Mouse (Mus musculus): ENCODE measurements around the gene Ppef1.
"Not testable (repeated sequence)": the region's sequence is repeated elsewhere in the genome, so short reads cannot be mapped to it uniquely, and the experiment has no call there.

Ppef1 gene

DNA sequence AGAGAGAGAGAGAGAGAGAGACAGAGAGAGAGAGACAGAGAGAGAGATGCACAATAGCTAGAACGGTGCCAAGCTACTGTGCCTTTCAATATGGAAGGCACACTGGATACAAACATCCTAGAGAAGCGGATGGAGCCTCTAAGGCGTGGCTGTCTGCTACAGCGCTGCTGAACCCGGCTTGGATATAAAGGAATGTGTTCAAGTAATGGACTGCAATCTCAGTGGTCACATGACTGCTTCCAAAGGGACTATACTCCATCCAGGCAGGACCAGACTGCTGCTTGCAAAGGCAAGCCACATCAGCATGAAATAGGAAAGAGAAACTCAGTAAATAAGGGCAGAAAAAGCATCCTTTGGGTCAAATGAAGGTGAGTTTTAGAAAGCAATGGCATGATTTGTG is at the start of gene Ppef1:
TSS of gene Ppef1 (minus strand) at position 116 of the 400 bp plus-strand sequence.
- DNase-seq = no peak

DNA sequence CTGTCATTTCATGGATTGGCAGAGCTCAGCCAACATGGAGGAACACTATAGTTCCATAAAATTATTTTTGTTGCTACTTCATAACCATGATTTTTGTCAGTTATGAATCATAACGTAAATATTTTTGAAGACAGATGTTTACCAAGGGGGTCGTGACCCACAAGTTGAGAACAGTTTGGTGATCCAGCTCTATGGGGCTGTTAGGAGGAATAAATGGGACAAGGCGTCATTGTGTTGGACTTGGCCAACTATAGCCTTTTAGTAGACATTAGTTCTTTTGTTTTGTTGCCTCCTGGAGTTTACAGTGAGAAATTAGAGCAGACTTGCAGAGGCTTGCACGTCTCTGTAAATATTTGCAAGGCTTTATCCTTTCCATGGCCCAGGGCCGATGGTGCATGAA is 46.7 kb upstream of the Ppef1 start:
- DNase-seq = no peak

DNA sequence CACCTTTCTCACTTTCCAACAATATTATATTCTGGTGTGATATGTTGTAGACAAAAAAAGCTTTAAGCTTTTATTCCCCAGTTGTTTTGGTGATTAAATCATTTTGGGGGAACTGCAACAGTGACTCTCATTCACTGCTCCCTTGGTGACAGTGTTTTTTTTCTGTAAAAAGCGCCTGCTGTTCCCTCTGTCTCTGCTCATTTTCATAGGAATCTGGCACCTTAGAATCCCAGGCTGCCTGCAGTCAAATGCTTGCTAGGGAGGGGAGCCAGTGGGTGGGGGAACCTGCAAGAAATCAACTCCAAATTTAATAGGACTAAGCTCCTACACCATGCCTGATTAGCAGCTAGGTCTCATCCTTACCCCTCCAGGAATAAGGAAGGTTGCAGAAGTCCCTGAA is 37.5 kb upstream of the Ppef1 start:
- no peak for DNase-seq

DNA sequence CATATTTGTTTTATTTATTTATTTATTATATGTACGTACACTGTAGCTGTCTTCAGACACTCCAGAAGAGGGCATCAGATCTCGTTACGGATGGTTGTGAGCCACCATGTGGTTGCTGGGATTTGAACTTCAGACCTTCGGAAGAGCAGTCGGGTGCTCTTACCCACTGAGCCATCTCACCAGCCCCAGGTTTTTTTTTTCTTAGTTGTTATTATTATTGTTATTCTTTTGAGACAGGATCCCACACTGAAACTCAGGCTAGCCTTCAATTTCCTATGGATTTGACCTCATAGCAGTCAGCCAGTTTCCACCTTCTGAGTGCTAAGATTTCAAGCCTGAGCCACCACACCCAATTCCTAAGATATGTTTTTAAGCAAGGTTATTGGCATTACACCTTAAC is 34.1 kb upstream of the Ppef1 start:
- DNase-seq = not testable (repeated sequence)

DNA sequence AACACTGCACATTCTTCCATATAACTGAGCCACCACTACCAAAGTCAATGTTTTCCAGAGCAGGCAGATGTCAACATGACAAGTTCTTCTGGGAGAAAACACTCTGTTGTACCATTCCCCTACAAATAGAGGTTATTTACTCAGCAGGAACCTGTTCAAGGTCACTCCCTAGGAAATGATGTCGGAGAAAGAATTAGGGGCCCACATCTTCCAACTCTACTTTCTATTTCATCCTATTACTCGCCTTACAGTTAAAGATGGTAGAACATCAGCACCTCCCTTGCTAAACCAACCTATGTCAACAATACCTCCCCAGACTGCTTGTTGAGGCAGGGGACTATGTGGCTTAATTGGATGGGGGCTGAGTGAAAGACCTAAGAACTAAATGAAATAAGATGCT is 32.1 kb upstream of the Ppef1 start, which contains the start of gene Rs1:
TSS of gene Rs1 (plus strand) at position 301 of the 400 bp plus-strand sequence.
- DNase-seq = no peak

DNA sequence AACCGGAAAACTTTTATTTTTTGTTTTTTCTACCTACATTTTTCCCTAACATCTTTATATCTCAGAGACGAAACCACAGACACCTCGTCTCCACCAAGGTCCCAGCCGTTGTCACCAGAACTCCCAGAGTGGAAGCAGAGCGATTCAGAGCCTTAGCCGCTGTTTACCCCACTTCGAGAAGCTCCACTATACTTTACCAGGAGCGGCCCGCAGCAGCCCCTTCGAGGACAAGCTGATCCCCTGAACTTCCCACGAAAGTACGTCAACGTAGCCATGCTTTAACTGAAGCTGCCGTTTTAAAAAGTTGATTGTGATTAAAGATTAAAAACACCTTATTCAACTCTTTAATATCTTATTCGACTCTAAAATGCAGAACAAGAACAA is 30.7 kb upstream of the Ppef1 start:
- no peak for DNase-seq

DNA sequence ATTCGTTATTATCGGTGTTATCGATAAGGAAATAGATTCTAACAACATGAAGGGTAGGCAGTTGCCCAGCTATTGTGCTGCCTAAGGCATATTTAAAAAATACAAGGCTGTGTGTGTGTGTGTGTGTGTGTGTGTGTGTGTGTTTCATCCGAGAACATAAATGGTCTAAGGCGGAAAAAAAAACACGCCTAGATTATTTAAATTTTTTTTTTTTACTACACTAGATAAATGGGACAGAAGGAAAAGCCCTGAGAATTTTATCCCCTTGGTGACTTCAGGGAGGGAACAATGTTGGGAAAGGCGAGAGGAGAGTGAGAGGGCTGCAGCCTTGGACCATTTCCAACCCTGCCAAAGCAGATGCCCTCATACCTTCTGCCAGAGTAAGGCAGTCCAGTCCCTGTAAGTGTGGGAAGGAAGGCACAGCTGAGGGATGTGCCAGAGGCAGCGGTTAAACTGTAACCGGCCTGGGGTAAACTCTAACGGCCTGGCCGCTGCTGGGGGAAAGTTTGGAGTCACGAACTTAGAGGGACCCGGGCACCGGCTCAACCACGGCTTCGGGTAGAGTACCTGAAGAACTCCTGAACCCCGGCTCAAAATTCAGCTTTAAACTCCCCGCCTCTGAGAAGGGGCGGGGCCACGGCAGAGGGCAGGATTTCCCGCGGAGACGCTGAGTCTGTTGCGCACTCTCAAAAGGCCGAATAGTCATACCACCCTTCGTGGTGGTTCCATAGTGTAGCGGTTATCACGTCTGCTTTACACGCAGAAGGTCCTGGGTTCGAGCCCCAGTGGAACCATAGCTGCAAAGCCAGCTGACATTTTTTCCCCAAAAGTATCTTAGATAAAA is 30.0 kb upstream of the Ppef1 start:
- DNase-seq = peak; percentile 87

DNA sequence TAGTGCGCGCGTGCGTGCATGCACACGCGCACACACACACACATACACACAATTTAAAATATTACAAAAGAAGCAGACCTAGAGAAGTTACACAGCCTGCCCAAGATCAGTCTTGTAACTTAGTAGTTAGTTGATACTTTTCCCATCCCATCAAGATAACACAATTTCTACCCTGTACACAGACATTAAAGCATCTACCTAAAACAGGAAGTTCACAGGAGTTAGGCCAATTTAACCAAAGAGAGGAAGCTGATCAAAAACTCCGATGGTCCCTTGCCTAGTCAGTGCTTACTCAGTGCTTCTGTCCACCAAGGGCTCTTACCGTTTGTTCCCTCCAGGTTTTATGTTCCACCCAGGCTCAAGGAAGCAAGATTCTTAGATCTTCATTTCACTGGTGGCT is 15.2 kb upstream of the Ppef1 start:
- no peak for DNase-seq

DNA sequence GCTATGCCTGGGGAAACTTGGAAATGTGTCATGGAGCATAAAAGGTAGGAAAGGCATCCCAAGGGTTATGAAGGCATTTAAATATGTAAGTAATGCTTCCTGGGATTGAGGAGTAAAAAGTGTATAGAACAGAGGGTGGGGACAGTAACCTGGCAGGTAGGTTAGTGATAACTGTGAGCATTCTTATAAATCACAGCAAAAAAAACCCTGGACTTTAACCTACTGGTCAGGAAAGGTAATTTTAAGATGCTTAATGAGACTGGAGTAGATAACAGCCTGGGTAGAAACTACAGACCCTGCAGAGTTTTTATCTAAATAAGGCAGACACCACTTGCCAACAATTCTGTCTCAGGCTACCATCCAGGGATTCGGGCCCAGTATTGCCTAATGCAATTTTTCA is 13.1 kb upstream of the Ppef1 start:
- DNase-seq = no peak

DNA sequence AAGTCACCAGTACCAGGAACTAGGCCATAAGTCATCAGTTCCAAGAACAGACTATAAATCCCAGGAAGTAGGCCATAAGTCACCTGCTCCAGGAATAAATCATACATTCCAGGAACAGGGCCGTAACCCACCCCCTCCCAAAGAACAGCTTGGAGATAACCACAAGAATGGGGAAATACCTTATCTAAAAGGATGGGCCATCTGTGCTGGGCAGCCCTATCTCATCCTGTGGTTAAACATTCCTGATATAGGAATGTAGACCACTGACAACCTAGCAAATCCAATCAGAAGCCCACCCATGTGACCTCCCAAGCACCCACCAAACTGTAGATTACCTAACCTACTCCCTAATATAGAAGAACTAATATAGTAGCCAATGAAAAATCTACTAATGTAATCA is 9.8 kb upstream of the Ppef1 start:
- no peak for DNase-seq

DNA sequence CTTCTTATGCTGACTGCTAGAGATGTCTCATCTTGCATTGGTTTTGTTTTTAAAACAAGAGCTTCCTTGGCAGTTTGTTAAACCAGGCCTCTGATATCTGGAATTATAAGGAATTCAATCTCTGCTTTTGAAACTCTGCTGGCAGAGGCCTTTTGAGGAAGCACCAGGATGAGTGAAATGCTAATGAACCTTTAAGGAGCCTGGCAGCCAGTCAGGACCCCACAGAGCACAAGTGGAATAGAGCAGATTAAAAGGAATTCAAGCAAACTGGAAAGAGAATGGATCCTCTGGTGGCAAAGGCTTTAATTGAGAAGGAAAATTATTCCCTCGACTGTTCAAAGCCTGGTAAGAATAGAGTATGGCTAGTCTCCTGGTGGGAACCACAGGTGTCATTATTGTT is 36.4 kb downstream of the Ppef1 start:
- DNase-seq = no peak

DNA sequence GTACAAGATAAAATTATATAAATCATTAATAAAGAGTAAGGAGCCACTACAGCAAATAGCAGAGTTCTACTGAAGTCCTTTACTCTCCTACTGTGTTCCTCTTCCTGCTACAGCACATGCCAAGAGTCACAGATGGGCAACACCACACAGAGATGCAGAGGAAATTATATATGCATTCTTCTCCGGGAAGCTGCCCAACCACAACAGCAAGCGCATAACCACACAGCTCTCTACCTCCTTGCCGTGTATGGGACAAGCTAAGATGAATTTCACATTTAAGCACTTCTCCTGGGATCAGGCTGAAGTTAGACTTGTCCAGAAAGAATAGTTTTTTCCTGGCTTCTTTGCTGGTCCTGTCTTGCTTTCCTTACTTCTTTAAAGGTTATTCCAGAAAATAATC is 44.0 kb downstream of the Ppef1 start:
- DNase-seq = peak; percentile 6

DNA sequence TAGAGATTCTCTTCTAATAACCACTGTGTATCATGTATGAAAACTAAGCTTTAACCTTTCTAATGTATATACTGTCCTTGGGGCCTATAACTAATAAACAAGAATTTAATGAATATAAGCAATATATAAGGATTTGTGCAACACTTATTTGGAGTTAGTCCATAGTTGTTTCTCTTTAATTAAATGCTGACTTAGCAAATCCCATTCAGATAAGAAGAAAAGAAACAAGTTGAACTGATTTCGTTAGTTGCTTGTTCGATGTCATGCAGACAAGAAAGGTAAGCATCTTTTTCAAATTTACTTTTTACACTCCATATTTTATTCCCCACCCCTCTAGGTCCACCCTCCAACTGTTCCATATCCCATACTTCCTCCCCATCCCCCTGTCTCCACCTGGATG is 45.5 kb downstream of the Ppef1 start:
- DNase-seq = no peak

DNA sequence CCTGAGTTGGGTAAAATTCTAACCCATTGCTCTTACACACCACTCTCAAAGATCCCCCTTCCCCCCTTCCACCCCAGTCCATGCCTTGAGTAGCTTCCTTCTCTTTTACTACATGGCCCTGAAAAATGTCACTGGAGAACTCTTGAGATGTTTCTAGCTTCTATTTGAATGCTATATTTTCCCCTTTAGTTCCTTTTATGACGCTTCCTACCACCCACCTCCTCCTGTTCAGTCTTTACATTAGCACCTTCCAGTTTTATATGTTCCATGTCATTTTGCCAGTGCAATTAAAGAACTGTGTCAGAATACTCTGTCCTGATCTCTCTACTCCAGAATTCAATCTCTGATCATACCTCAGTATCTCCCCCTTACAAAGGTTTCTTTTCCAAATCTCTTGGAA is 65.6 kb downstream of the Ppef1 start:
- no peak for DNase-seq

DNA sequence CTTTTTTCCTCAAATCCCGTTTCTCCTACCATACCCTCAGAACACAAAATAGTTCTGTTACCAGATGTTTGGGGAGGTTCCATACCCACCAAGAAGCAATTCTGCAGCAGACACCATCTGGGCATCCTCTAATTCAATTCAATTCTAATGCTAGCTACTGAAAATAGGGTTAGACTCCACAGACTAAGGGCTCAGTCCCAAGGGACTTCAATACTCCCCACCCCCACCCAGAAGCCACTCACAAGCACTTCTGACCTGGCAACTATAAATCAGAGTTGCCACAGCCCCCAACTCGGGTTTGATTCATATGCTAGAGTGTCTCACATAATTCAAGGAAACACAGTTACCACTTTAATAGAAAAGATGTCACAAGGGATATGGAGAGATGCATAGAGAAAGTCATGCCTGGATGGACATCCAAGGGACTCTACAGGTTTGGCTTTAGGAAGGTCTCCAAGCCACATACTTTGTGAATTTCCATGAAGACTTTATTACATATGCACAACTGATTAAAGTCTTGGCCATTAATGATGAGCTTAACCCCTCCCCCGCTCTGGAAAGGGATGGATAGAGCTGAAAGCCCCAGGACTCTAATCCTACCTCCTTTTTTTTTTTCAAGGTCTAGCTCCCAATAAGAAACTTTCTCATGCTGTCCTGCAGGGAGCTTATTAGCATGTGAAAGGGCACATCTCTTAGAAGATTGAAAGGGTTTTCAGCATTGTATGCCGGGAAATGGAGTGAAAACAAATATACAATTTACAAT is 124.5 kb downstream of the Ppef1 start:
- no peak for DNase-seq

DNA sequence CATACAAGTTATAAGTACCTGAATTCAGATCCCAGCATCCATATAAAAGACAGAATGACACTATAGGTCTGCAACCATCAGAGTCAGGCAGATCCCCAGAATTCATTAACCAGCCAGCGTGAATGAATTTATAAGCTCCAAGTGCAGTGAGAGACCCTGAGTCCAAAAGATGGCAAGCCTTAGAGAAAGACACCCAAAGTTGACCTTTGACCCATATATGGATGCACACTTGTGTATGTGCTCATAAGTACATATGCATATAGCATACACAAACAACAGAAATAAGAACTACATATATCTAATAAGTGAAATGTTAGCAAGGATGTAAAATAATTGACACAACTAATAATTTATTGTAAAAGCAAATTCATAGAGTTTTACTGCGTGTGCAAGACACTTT is 125.1 kb downstream of the Ppef1 start:
- DNase-seq = no peak

DNA sequence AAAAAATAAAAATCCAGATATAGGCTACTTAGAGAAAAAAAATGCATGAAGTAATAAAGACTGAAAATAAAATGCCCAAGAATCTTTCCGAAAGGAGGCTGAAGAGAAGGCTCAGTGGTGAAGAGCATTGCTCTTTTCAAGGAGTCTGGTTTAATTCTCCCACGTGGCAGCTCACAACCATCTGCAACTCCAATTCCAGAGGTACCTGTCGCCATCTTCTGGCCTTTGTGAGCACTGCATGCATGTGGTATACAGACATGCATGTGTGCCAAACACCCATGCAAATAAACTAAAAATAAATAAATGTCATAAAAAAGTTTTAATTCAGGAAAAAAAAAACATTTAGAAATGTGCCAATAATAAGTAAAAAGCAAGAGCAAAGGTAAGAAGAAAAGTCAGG is 125.7 kb downstream of the Ppef1 start:
- DNase-seq = no peak

DNA sequence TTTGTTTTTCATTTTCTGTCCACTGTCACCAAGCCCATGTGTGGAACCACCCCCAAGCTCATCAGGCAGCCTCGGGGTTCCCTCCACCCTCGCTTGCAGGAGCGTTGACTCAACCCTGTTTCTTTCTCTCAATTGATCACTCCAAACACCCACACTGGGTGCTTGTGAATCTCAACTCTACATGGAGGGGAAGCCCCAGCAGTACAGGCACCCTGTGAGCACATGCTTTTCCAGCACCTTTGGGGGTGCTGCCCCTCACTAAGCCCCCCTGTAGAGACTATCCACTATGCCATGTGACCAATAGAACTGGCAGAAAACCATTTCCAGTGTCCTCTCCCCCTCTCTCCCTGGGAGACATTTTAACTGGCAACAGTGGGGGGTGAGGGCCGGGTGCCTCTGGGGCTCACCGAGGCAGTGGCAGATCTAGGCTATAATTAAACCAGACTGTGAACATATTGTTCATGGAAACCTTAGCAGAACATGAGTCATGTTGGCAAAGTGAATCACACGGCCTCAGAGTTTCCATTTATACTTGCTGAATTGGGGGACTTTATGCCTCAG is 131.5 kb downstream of the Ppef1 start:
- no peak for DNase-seq

DNA sequence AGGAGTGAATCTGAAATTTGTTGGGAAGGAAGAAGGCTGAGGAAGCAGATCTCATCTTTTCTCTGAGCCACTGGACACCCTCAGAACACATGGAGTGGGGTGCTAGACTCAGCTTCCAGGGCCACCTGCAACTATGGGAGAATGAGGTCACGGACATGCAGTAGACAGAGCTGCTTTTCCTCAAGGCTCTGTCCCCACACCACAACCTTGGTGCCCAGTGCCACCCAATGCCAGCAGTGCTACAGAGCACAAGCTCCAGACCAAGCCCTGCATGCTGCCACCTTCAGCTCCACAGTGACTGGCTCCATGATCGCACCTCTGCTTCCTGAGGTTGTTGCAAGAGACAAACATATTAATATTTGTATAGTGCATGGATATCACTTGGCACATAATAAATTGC is 132.2 kb downstream of the Ppef1 start:
- DNase-seq = no peak

DNA sequence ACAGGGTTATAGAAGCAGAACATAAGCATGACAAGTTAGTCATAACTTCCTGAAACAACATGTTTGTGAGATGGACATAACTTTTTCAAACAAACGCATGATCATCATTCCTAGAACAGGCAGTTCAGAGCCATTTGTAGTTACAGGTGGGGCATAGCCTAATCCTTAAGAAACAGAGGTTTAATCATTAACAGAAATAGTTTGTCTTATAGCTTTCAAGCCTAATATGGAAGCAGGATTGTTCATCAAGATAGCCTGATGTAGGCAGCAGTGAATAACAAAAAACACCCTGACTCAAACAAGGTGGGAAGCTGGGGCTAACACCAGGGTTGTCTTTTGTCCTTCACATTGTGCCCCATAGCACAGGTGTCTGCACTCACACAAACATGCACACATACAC is 132.8 kb downstream of the Ppef1 start:
- DNase-seq = no peak

DNA sequence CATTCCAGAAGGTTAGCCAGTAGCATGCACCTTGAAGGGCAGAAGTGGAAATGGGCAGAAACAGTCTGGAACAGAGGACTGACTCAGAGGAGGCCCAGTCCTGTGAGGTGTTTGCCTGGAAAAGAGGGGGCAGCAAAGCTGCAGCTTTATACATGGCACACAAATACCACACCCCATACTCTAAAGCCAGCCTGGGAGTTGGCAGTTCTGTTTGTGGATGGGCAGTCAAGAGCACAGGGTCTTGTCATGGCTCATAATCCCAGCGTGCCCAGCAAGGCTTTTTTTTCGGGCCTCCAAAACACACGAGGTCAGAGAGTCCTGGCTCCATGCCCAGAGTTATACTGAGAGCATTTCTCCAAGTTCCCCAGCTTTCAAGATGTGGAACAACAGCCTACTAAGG is 134.5 kb downstream of the Ppef1 start:
- no peak for DNase-seq

DNA sequence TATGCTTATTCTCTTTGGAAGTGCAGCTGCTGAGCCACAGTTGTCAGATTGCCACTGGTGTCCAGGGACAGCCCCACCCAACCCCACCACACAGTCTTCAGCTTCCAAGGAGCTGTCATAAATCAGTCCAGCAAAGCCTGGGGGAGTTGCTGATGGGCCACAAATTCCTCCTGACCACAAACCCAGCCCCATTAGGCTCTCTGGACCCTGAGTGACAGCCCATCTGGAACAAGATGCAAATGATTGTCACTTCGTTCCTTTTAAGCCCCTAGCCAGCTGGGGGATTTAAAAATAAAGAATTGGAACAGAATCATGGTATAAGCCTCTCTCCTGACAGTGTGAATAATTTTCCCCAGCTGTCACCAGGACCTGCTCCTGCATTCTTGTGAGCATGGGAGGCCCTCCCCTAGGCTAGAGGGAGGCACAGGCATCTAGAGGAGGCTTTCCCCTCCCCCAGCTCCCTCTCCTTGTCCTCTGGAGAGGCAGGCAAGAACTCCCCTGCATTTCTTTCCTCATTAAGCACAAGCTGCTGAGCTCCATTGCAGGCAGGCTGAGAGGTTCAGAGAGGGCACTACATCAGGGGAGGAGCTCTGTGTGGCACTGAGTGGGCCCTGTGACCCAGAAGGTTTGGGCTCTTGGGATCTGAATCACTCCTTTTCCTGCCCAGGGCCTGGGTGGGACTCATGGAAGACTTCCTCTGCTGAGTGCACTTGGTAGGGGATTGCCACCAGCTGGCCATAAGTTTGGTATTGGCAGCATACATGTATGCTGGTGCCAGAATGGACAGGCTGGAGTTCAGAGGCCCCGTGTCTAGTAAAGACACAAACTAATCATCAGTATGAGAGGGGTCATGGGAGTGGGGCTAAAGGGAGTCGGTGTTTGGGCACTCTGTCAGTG is 136.8 kb downstream of the Ppef1 start:
- DNase-seq = no peak

DNA sequence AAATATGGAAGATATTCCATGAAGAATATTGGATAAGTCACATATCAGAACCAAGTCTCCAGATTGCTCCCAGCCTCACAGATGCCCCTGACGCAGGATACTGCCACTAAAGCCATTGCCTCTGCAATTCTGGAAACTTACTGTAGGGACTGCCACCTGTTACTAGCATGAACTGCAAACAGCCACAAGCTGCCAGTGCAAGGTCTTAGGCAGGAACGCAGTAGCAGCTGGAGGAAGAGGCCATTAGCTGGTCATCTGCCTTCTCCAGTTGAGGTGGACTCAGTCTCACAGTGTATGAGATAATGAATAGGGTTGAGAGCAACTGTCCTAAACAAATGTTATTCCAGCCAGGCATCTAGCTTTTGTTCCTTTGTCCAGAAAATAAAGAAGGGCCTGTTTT is 137.5 kb downstream of the Ppef1 start:
- DNase-seq = no peak
